Mouse (Mus musculus): Measurements from ENCODE around the gene Rasgrf1.

DNA sequence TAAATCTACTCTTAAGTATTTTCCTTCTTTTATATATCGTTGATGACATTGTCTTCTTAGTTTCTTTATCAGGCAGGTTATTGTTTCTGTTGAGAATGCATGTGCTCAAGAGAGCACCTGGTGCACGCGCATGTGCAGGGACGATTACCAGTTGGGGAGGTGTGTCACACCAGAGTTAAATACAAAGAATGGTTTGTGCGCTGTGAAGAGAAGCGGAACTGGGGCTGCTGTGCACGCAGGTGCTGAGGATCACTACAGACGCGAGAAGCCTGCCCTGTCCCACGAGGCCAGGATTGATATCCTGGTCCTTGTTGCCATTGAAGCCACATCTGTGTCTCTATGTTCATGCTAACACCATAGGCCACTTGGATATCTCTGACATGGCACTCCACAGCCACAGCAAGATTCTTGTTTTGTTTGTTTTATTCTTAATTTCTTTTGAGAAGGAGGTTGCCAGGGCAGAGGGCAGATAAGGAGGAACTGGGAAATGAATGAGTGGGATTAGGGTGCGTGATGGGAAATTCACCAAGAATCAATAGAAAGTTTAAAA, 31.2 kb upstream of the Rasgrf1 start:
- TF ChIP-seq TAL1 (conservative IDR thresholded peaks at IDR 0.05; ENCODE audit: low read depth, low read length): no peak
- TF ChIP-seq CTCF (IDR thresholded peaks at IDR 0.05; ENCODE audit: low read depth, low read length): no peak

Data from G1E (cell line).